Mouse (Mus musculus) lung, postnatal 0 days (tissue): ENCODE results near the gene Oxsm.

Experiments
- CTCF ChIP-seq: IDR thresholded peaks from 2 replicates; pipeline ENCODE4 v1.5.1; 2016; ENCODE audit warnings: antibody characterized with exemption, mild to moderate bottlenecking
- EP300 ChIP-seq: IDR thresholded peaks from 2 replicates; pipeline ENCODE4 v1.6.1; 2016; ENCODE audit warnings: antibody characterized with exemption, mild to moderate bottlenecking, control low read depth

DNA sequence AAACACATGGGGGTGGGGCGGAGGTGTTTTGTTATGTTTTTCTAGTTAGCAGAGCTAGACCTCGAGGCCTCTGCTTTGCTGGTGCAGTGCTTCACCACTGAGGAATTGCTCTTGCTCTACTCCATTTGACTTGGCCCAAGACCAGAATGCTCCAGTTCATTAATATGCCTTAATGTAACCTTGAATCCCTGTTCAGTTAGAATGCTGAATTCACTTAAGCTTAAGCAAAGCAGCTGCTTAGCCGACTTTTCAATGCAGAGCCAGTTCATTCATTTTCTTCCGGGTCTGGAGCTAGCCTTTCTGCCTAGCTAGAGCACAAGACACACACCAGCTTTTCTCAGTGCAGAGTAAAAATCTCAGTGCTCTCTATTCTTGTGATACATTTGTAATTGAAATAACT lies 29.6 kb upstream of the Oxsm start:
- no peak for TF ChIP-seq EP300
- no peak for TF ChIP-seq CTCF
